Mouse (Mus musculus) MEL (cell line): ENCODE measurements at regions not wholly inside any gene's neighbourhood (a gene's known extent, or its start where the extent isn't known, plus 50 kb on each side); places are given as distances from the start of the nearest gene placed in this dataset.

Source experiments
- DNase-seq: peaks from one replicate; pipeline ENCODE4 v3.0.0; 2011; ENCODE audit warnings: low read depth, low spot score
- H3K27ac ChIP-seq: 2 replicates; pipeline ENCODE4 v1.5.1; 2012; ENCODE audit warnings: low read depth, mild to moderate bottlenecking, control low read depth, low read length, moderate library complexity; ENCODE audit not compliant: control insufficient read depth
- H3K27me3 ChIP-seq, 2 experiments: fragments of 150-350 bp in 1 of 2; sonication (generic) in 1 of 2; 2 replicates each; pipeline ENCODE4 v1.6.1; 2012; ENCODE audit warnings: low read length in 2 of 2, mild to moderate bottlenecking in 2 of 2, improper control_type of control experiment in 1 of 2, moderate library complexity in 1 of 2; ENCODE audit not compliant: insufficient read depth in 2 of 2, control insufficient read depth in 1 of 2
- H3K36me3 ChIP-seq, 2 experiments: 2 replicates each; pipeline ENCODE4 v1.6.1; 2012 to 2014; ENCODE audit warnings: low read length in 2 of 2, improper control_type of control experiment in 1 of 2, inconsistent platforms in 1 of 2, mild to moderate bottlenecking in 1 of 2; ENCODE audit not compliant: insufficient read depth in 2 of 2, control insufficient read depth in 1 of 2
- H3K4me1 ChIP-seq, 2 experiments: fragments of 150-350 bp in 1 of 2; sonication (generic) in 1 of 2; 2 replicates each; pipeline ENCODE4 v1.6.1; 2012; ENCODE audit warnings: low read length in 2 of 2, improper control_type of control experiment in 1 of 2, mild to moderate bottlenecking in 1 of 2; ENCODE audit not compliant: insufficient read depth in 2 of 2, control insufficient read depth in 1 of 2
- H3K4me3 ChIP-seq, 2 experiments: fragments of 150-350 bp in 1 of 2; sonication (generic) in 1 of 2; 2 replicates each; pipeline ENCODE4 v1.5.1; 2012; ENCODE audit warnings: low read depth in 2 of 2, low read length in 2 of 2, mild to moderate bottlenecking in 2 of 2, moderate library complexity in 2 of 2, control low read depth in 1 of 2, improper control_type of control experiment in 1 of 2; ENCODE audit not compliant: control insufficient read depth in 1 of 2, insufficient read depth in 1 of 2
- H3K79me2 ChIP-seq: 2 replicates; pipeline ENCODE4 v1.6.1; 2012; ENCODE audit warnings: mild to moderate bottlenecking, low read length, moderate library complexity; ENCODE audit not compliant: control insufficient read depth, poor library complexity, insufficient read depth
- H3K9ac ChIP-seq: 2 replicates; pipeline ENCODE4 v1.6.1; 2012; ENCODE audit warnings: low read depth, mild to moderate bottlenecking, control low read depth, low read length, moderate library complexity; ENCODE audit not compliant: control insufficient read depth, poor library complexity, severe bottlenecking
- H3K9me3 ChIP-seq: fragments of 150-350 bp; sonication (generic); replicated peaks from 2 replicates; pipeline ENCODE4 v1.6.1; 2012; ENCODE audit warnings: mild to moderate bottlenecking, low read length, improper control_type of control experiment, moderate library complexity; ENCODE audit not compliant: insufficient read depth
- BHLHE40 ChIP-seq: IDR thresholded peaks from 2 replicates; pipeline ENCODE4 v1.6.1; 2012; ENCODE audit warnings: low read depth, mild to moderate bottlenecking, inconsistent platforms, low read length, improper control_type of control experiment, borderline replicate concordance
- CHD1 ChIP-seq: IDR thresholded peaks from 2 replicates; pipeline ENCODE4 v1.6.1; 2012; ENCODE audit warnings: low read depth, mild to moderate bottlenecking, inconsistent platforms, low read length, improper control_type of control experiment
- CTCF ChIP-seq, 3 experiments: IDR thresholded peaks in 2 of 3; conservative IDR thresholded peaks in 1 of 3; 2 replicates each; pipeline ENCODE4 v1.5.1; 2011 to 2012; ENCODE audit warnings: low read length in 3 of 3, low read depth in 2 of 3, mild to moderate bottlenecking in 2 of 3, improper control_type of control experiment in 1 of 3, inconsistent platforms in 1 of 3, mixed read lengths in 1 of 3, moderate library complexity in 1 of 3; ENCODE audit not compliant: control insufficient read depth in 1 of 3, insufficient read depth in 1 of 3, poor library complexity in 1 of 3, severe bottlenecking in 1 of 3
- ELF1 ChIP-seq: IDR thresholded peaks from 2 replicates; pipeline ENCODE4 v1.6.1; 2014; ENCODE audit warnings: low read depth, mild to moderate bottlenecking, inconsistent platforms, low read length, improper control_type of control experiment, moderate library complexity
- EP300 ChIP-seq, 2 experiments: IDR thresholded peaks; 2 replicates each; pipeline ENCODE4 v1.6.1; 2011; ENCODE audit warnings: improper control_type of control experiment in 2 of 2, low read length in 2 of 2, low read depth in 1 of 2, mild to moderate bottlenecking in 1 of 2
- ETS1 ChIP-seq: IDR thresholded peaks from 2 replicates; pipeline ENCODE4 v1.6.1; 2012; ENCODE audit warnings: low read depth, mild to moderate bottlenecking, inconsistent platforms, low read length, improper control_type of control experiment, moderate library complexity
- GATA1 ChIP-seq: IDR thresholded peaks from 2 replicates; pipeline ENCODE4 v1.6.1; 2011; ENCODE audit warnings: low read depth, low read length, improper control_type of control experiment
- JUND ChIP-seq: IDR thresholded peaks from 2 replicates; pipeline ENCODE4 v1.6.1; 2011; ENCODE audit warnings: low read depth, mild to moderate bottlenecking, improper control_type of control experiment, low read length
- KAT2A ChIP-seq: conservative IDR thresholded peaks from 2 replicates; pipeline ENCODE4 v1.6.1; 2012; ENCODE audit warnings: low read depth, low read length, improper control_type of control experiment, inconsistent platforms
- MAFK ChIP-seq: IDR thresholded peaks from 2 replicates; pipeline ENCODE4 v1.6.1; 2011; ENCODE audit warnings: low read depth, mild to moderate bottlenecking, low read length, improper control_type of control experiment, borderline replicate concordance
- MAX ChIP-seq: IDR thresholded peaks from 2 replicates; pipeline ENCODE4 v1.6.1; 2011; ENCODE audit warnings: low read length, improper control_type of control experiment
- MEF2A ChIP-seq: IDR thresholded peaks from 2 replicates; pipeline ENCODE4 v1.6.1; 2014; ENCODE audit warnings: low read depth, mild to moderate bottlenecking, inconsistent platforms, low read length, improper control_type of control experiment; ENCODE audit not compliant: poor library complexity, insufficient replicate concordance, severe bottlenecking; ENCODE audit errors: extremely low read depth
- MXI1 ChIP-seq: IDR thresholded peaks from 2 replicates; pipeline ENCODE4 v1.6.1; 2011; ENCODE audit warnings: mild to moderate bottlenecking, low read depth, low read length, improper control_type of control experiment
- MYC ChIP-seq: IDR thresholded peaks from 2 replicates; pipeline ENCODE4 v1.6.1; 2011; ENCODE audit warnings: low read depth, mild to moderate bottlenecking, low read length, improper control_type of control experiment, moderate library complexity
- NELFE ChIP-seq: IDR thresholded peaks from 2 replicates; pipeline ENCODE4 v1.6.1; 2011; ENCODE audit warnings: low read depth, low read length, improper control_type of control experiment
- POLR2AphosphoS2 ChIP-seq: IDR thresholded peaks from 2 replicates; pipeline ENCODE4 v1.6.1; 2011; ENCODE audit warnings: low read length, improper control_type of control experiment
- POLR2AphosphoS5 ChIP-seq: IDR thresholded peaks from 2 replicates; pipeline ENCODE4 v1.6.1; 2012; ENCODE audit warnings: low read depth, borderline replicate concordance, mild to moderate bottlenecking, inconsistent platforms, low read length, moderate library complexity, mixed read lengths
- RAD21 ChIP-seq: IDR thresholded peaks from 2 replicates; pipeline ENCODE4 v1.6.1; 2011; ENCODE audit warnings: mild to moderate bottlenecking, low read depth, low read length, improper control_type of control experiment
- RCOR1 ChIP-seq: IDR thresholded peaks from 2 replicates; pipeline ENCODE4 v1.6.1; 2012; ENCODE audit warnings: low read depth, mild to moderate bottlenecking, inconsistent platforms, low read length, improper control_type of control experiment
- SIN3A ChIP-seq: IDR thresholded peaks from 2 replicates; pipeline ENCODE4 v1.6.1; 2012; ENCODE audit warnings: low read length, improper control_type of control experiment, inconsistent platforms
- SMC3 ChIP-seq: IDR thresholded peaks from 2 replicates; pipeline ENCODE4 v1.6.1; 2011; ENCODE audit warnings: low read depth, low read length, improper control_type of control experiment
- TAL1 ChIP-seq: IDR thresholded peaks from 2 replicates; pipeline ENCODE4 v1.6.1; 2012; ENCODE audit warnings: mild to moderate bottlenecking, inconsistent platforms, low read length, moderate library complexity, mixed read lengths
- TBP ChIP-seq: IDR thresholded peaks from 2 replicates; pipeline ENCODE4 v1.8.0; 2011; ENCODE audit warnings: low read depth, low read length, improper control_type of control experiment
- TCF12 ChIP-seq: IDR thresholded peaks from 2 replicates; pipeline ENCODE4 v1.6.1; 2014; ENCODE audit warnings: low read depth, mild to moderate bottlenecking, inconsistent platforms, low read length, improper control_type of control experiment, moderate library complexity
- UBTF ChIP-seq: IDR thresholded peaks from 2 replicates; pipeline ENCODE4 v1.6.1; 2012; ENCODE audit warnings: low read depth, mild to moderate bottlenecking, inconsistent platforms, low read length, improper control_type of control experiment, moderate library complexity, borderline replicate concordance; ENCODE audit not compliant: insufficient read depth
- USF1 ChIP-seq: IDR thresholded peaks from 2 replicates; pipeline ENCODE4 v1.6.1; 2014; ENCODE audit warnings: low read depth, mild to moderate bottlenecking, inconsistent platforms, low read length, improper control_type of control experiment, moderate library complexity
- USF2 ChIP-seq, 2 experiments: IDR thresholded peaks; 2 replicates each; pipeline ENCODE4 v1.6.1; 2011 to 2012; ENCODE audit warnings: improper control_type of control experiment in 2 of 2, low read length in 2 of 2, borderline replicate concordance in 1 of 2, inconsistent platforms in 1 of 2, low read depth in 1 of 2, mild to moderate bottlenecking in 1 of 2; ENCODE audit not compliant: insufficient read depth in 1 of 2
- ZKSCAN1 ChIP-seq: IDR thresholded peaks from 2 replicates; pipeline ENCODE4 v1.6.1; 2012; ENCODE audit warnings: low read depth, mild to moderate bottlenecking, inconsistent platforms, low read length, improper control_type of control experiment, moderate library complexity

DNA sequence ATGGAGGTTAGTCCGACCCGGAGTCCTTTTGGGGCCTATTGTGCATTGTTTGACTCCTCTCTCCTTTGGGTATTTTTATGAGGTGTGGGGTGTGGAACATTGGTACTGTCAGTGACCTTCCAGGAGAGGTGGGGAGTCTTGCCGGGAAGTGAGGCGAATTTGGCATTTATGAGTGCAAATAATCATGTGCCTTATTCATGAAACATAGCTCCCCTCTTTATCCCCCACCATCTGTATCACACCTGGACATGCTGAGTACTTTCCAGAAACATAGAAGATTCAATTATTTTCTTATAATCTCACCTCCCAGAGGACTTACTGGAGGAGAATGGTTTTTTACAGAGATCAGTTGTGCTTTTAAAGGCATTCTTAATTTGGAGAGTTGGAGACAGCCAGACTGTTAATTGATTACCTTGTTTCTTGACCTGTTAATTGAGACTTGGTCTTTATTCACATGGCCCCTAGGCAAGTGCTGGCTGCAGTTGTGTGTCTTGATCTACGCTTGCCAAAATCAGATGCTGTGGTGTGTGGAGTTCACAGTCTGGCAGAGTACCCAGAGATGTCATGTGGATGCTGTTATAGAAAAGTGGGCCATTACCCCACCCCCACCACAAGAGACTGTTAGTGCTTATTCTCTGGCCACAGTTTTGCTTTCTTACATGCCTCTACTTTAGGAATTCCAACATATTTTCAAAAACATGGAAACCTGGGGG is 215.5 kb downstream of the Slc30a10 start:
- no peaks in the 10 kb centered on the region for H3K9me3 ChIP-seq
- TF ChIP-seq CHD1 (no peak), RAD21 (no peak), SMC3 (no peak), MAFK (no peak), MAX (no peak), CTCF (IDR thresholded peaks at IDR 0.05 in 2 of 3, conservative IDR thresholded peaks at IDR 0.05 in 1 of 3; ENCODE audit: control insufficient read depth in 1 of 3, insufficient read depth in 1 of 3, low read depth in 2 of 3, low read length in 3 of 3, poor library complexity in 1 of 3, severe bottlenecking in 1 of 3) (no peak), JUND (no peak), TCF12 (no peak), BHLHE40 (no peak), MEF2A (no peak), POLR2AphosphoS2 (no peak), ZKSCAN1 (no peak), USF1 (no peak), MYC (no peak), USF2 (IDR thresholded peaks at IDR 0.05; ENCODE audit: borderline replicate concordance in 1 of 2, insufficient read depth in 1 of 2, low read depth in 1 of 2, low read length in 2 of 2) (no peak), KAT2A (no peak), TBP (no peak), UBTF (no peak), MXI1 (no peak), RCOR1 (no peak)
- TF ChIP-seq, all 39 proteins: peak for 0

DNA sequence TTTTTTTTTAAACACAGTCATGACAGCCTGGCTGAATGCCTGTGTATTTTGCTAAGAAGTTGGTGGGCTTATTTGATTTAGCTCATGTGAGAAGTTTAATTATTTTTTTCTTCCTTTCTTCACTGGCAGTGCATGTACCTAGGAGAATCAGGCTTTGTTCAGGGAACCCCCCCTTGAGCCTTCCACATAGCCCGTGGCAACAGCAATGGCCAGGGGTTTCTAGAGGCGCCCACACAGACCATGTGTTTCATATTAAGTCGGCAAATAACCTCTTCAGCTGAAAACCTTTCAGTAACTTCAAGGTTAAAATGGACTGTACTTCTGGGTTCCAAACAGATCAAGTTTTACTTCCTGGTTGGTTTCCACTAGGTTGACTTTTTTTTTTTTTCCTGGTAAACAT is 218.3 kb downstream of the Slc30a10 start:
- TF ChIP-seq ELF1 (no peak), JUND (no peak), TAL1 (no peak), USF2 (IDR thresholded peaks at IDR 0.05; ENCODE audit: borderline replicate concordance in 1 of 2, insufficient read depth in 1 of 2, low read depth in 1 of 2, low read length in 2 of 2) (no peak), ETS1 (no peak), MAX (no peak), CHD1 (no peak), NELFE (no peak), UBTF (no peak), EP300 (IDR thresholded peaks at IDR 0.05; ENCODE audit: low read depth in 1 of 2, low read length in 2 of 2) (no peak), POLR2AphosphoS5 (no peak), SIN3A (no peak), GATA1 (no peak)
- TF ChIP-seq, all 39 proteins: peak for 0
- DNase-seq, result no peak
- Histone ChIP-seq H3K79me2 (no peaks in the 10 kb centered on the region), H3K27ac (no peak overlapping the region), H3K36me3 (no peaks in the 10 kb centered on the region), H3K4me1 (no peaks in the 10 kb centered on the region), H3K4me3 (no peak overlapping the region), H3K9ac (no peak overlapping the region), H3K27me3 (no peaks in the 10 kb centered on the region), H3K9me3 (no peaks in the 10 kb centered on the region)

More for the DNA sequence above, 215.5 kb downstream of the Slc30a10 start:
- Histone ChIP-seq H3K36me3 (no peaks in the 10 kb centered on the region), H3K27me3 (no peaks in the 10 kb centered on the region), H3K4me3 (no peak overlapping the region), H3K4me1 (no peaks in the 10 kb centered on the region), H3K79me2 (no peaks in the 10 kb centered on the region), H3K27ac (no peak overlapping the region), H3K9ac (no peak overlapping the region)
- DNase-seq, result no peak
